Mouse (Mus musculus) limb, embryonic 15.5 days (tissue): ENCODE data around the gene Smurf2. TPM values are rescaled to one million over a fixed set of nuclear protein-coding genes. Genes with fewer than 3 reads are reported as not detected.

Experiments
- ATAC-seq: fragments of 200-750 bp; cut with Nextera tagmentation; 2 replicates; pipeline ENCODE4 v1.8.0; 2017; ENCODE audit warnings: low read depth, moderate TSS enrichment; ENCODE audit not compliant: insufficient number of reproducible peaks, low FRiP score, low TSS enrichment
- H3K27ac ChIP-seq: fragments of 300-500 bp; sonication (generic); 2 replicates; pipeline ENCODE4 v1.5.1; 2015; ENCODE audit warnings: moderate library complexity, mild to moderate bottlenecking, inconsistent platforms
- H3K27me3 ChIP-seq: fragments of 300-500 bp; sonication (generic); 2 replicates; pipeline ENCODE4 v1.6.1; 2015; ENCODE audit warnings: inconsistent platforms
- H3K36me3 ChIP-seq: fragments of 300-500 bp; sonication (generic); 2 replicates; pipeline ENCODE4 v1.6.1; 2015; ENCODE audit warnings: inconsistent platforms
- H3K4me1 ChIP-seq: fragments of 300-500 bp; sonication (generic); 2 replicates; pipeline ENCODE4 v1.6.1; 2015; ENCODE audit warnings: inconsistent platforms
- H3K4me2 ChIP-seq: fragments of 300-500 bp; sonication (generic); 2 replicates; pipeline ENCODE4 v1.6.1; 2015; ENCODE audit warnings: mild to moderate bottlenecking, inconsistent platforms
- H3K4me3 ChIP-seq: fragments of 300-500 bp; sonication (generic); 2 replicates; pipeline ENCODE4 v1.5.1; 2015; ENCODE audit warnings: mild to moderate bottlenecking, inconsistent platforms
- H3K9ac ChIP-seq: fragments of 300-500 bp; sonication (generic); 2 replicates; pipeline ENCODE4 v1.6.1; 2015; ENCODE audit warnings: inconsistent platforms
- H3K9me3 ChIP-seq: fragments of 300-500 bp; sonication (generic); 2 replicates; pipeline ENCODE4 v1.6.1; 2016; ENCODE audit warnings: inconsistent platforms
- WGBS: fragments of 180-500 bp; shearing (Covaris S2); methylation state at CpG from one replicate; pipeline ENCODE4 v1.1.7; 2015; 5-methylcytosine and 5-hydroxymethylcytosine counted together
- polyA plus RNA-seq: library from polyadenylated mRNA; unstranded; fragments of >200 nt; fragmentation: Nextera tagmentation; extraction: Ambion mirVana; gene quantifications from 2 replicates; pipeline ENCODE4 v1.2.1, GENCODE M21; 2015

Smurf2 gene
- polyA plus RNA-seq, 1 experiment from 2014 or later, result 13.4 TPM

DNA sequence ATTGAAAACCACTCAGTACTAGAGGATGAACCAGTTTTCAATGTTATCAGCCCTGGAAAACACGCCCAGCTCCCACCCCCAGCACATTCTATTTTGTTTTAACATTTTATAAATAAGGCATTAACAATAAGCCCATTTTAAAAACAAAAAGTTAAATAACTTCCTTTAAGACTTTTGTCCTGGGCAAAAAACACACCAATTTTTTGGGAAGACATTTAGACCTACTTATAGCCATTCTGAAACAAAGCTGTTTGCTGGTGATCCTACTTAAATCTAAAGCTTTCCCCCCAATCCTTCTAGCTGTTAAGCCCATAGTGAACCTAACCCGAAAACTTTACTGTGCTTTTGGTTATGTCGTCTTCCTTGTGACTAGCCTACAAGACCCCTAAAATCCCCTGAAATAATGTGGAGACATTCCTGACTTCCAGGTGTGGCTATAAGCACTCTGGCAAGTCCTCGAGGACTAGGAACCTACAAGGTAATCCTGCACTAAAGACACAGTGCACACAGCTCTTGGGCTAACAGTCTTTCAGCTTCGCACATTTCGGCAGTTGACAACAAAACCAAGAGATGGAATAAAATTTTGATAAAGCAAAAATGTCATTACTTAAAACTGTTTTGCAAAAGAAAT, 139.8 kb downstream of the Smurf2 start:
- WGBS, result 72% methylated on average over 6 of the region's 6 CpGs
- no peak overlapping the region for H3K27ac ChIP-seq
- ATAC-seq, result no peak

DNA sequence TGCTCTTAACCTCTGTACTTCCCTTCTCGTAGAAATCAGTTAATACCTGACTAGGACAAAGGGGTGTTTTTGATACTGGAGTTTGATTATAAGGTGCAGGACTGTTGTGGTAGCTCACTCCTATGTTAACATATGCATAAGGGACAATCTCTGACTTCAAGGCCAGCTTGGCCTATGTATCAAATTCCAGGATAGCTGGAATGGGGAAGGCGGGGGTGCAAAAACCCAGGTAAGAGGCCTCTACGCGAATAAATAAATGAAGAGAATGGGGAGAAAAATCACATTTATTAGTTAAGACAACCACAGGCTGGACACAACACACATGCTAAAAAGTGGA, 140.5 kb downstream of the Smurf2 start:
- Histone ChIP-seq H3K4me1 (peaks cover 10% of the 10 kb centered on the region), H3K9me3 (no peaks in the 10 kb centered on the region), H3K4me3 (peak overlapping the region; percentile 85; the same call in 1 of the 2 replicates), H3K27ac (peak overlapping the region; percentile 99), H3K9ac (no peak overlapping the region), H3K27me3 (no peaks in the 10 kb centered on the region), H3K4me2 (peak overlapping the region; percentile 60; the same call in 1 of the 2 replicates), H3K36me3 (peaks cover 47% of the 10 kb centered on the region)
- WGBS, result 59% methylated on average over 4 of the region's 4 CpGs
- no peak for ATAC-seq

More for the DNA sequence above, 139.8 kb downstream of the Smurf2 start:
- Histone ChIP-seq H3K4me1 (peaks cover 13% of the 10 kb centered on the region), H3K4me3 (no peak overlapping the region), H3K27me3 (no peaks in the 10 kb centered on the region), H3K9ac (no peak overlapping the region), H3K36me3 (peaks cover 47% of the 10 kb centered on the region), H3K4me2 (no peak overlapping the region), H3K9me3 (no peaks in the 10 kb centered on the region)

DNA sequence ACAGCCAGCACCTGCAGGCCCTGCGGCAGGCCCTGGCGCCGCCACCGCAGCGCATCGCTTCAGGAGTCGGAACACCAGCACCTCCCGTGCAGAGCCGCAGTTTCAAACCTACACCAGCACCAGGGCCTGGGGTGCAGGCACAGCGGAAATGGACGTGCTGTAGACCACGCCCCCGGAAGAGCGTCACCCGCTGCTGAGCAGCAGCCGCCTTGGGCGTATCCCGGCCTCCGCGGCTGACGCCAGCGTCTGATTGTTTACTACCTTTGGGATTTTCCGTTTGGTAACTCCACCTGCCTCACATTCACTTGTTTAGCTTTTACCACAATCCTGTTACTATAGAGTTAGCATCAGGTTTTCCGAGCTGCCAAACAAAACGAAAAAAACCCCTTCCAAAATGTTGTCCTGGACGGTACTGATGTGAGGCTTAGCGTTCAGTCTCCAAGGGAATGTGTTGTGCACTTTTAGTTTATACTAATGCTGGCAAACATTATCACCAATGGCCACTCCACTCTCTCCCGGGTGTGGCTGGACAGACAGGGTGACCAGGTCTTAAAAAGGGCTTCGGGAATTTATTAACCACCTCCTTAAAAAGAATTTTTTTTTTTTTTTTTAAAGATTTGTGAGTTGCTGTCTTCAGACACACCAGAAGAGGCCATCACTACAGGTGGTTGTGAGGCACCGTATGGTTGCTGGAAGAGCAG, 141.0 kb downstream of the Smurf2 start, which contains the start of gene Polg2:
Polg2 (minus strand) TSS at position 150 of the 701 bp plus-strand sequence.
- under 1% methylated on average over 30 of the region's 30 CpGs for WGBS
- Histone ChIP-seq H3K36me3 (peaks cover 47% of the 10 kb centered on the region), H3K9me3 (no peaks in the 10 kb centered on the region), H3K27me3 (no peaks in the 10 kb centered on the region), H3K9ac (peak within 1 kb of the TSS; percentile 84), H3K4me1 (peaks cover 10% of the 10 kb centered on the region), H3K4me2 (peak within 1 kb of the TSS; percentile 60), H3K4me3 (peak within 1 kb of the TSS; percentile 85), H3K27ac (peak within 1 kb of the TSS; percentile 99)
- ATAC-seq, result peak; percentile 96

DNA sequence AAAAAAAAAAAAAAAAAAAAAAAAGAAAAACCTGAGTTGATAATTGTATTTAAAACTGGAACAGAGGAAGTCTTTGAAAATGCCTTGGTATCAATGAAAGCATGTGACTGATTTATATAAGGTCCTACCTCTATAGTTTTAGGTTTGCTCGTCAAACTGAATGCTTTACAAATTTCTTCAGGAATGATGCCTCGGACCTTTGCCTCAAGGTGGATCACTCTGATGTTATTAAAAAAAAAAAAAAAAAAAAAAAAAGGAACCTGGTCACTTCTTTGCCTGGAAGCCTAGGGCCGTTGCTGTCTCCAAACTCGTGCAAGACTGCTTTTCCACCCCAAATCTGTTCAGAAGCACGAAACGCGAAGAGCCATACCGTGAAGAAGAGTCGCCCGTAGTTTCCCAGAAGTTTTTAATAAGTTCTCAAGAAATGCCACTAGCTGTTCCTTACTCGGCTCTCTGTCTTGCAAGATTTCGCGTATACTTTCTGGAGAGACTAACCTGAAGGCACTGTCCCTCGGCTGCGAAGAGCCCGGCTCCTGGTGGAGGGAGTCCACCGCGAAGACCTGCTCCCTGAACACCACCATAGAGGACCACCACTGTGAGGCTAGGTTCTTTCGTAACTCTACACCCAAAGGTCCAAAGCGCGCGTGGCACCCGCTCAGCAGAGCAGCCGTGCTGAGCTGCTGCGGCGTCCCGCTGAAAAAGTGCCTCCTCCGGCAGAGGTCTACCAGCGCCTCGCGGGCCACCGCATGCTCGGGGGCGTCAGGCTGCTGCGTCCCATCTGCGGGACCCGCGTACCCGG, 141.7 kb downstream of the Smurf2 start:
- peak overlapping the region; percentile 60 for H3K4me2 ChIP-seq
- H3K9me3 ChIP-seq, result no peaks in the 10 kb centered on the region
- ATAC-seq, result peak; percentile 79
- peaks cover 10% of the 10 kb centered on the region for H3K4me1 ChIP-seq
- H3K27ac ChIP-seq, result peak overlapping the region; percentile 99
- H3K27me3 ChIP-seq, result no peaks in the 10 kb centered on the region
- 1% methylated on average over 39 of the region's 39 CpGs for WGBS
- peaks cover 47% of the 10 kb centered on the region for H3K36me3 ChIP-seq
- H3K9ac ChIP-seq, result peak overlapping the region; percentile 84
- peak overlapping the region; percentile 85 for H3K4me3 ChIP-seq

DNA sequence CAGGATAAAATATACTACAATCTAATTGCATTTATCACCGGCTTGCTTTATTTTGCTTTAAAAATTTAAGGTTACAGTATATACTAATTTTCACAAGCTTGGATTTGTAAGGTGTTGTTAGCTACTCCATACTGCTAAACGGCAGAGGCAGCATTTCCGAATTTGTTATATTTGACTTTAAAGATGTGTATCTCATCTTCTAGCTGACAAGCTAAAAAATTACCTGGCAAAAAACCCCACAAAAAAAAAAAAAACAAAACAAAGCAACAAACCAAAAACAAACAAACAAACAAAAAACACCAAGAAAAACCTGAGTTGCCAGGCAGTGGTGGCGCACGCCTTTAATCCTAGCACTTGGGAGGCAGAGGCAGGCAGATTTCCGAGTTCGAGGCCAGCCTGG, 142.4 kb downstream of the Smurf2 start:
- Histone ChIP-seq H3K36me3 (peaks cover 47% of the 10 kb centered on the region), H3K4me1 (peaks cover 10% of the 10 kb centered on the region), H3K27ac (no peak overlapping the region), H3K4me2 (peak overlapping the region; percentile 60), H3K4me3 (0 out of 2 replicates have a peak overlapping the region, but pooled peaks have one; percentile 85), H3K9me3 (no peaks in the 10 kb centered on the region), H3K27me3 (no peaks in the 10 kb centered on the region), H3K9ac (no peak overlapping the region)
- no peak for ATAC-seq
- WGBS, result 87% methylated on average over 7 of the region's 7 CpGs

DNA sequence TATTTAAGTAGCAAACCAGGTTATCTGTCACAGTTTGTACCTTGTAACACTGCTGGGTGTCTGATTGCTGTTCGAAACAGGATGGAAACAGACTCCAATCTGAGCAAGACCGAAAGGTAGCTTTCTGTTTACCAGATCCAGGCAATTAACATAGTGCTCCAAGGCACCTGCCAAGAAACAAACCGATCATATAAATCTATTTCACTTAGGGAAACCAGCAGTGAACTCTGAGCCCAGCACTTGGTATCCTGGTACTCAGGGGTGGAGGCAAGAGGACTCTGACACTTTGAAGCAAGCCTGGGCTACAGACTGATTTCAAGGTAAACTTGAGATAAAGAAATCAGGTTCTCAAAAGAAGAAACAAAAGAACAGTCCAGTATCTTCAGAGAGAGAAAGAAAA, 143.1 kb downstream of the Smurf2 start:
- Histone ChIP-seq H3K4me1 (peaks cover 5% of the 10 kb centered on the region), H3K4me3 (no peak overlapping the region), H3K9ac (no peak overlapping the region), H3K9me3 (no peaks in the 10 kb centered on the region), H3K36me3 (peaks cover 47% of the 10 kb centered on the region), H3K27ac (no peak overlapping the region), H3K27me3 (no peaks in the 10 kb centered on the region), H3K4me2 (no peak overlapping the region)
- ATAC-seq, result no peak
- 84% methylated on average over 3 of the region's 3 CpGs for WGBS

DNA sequence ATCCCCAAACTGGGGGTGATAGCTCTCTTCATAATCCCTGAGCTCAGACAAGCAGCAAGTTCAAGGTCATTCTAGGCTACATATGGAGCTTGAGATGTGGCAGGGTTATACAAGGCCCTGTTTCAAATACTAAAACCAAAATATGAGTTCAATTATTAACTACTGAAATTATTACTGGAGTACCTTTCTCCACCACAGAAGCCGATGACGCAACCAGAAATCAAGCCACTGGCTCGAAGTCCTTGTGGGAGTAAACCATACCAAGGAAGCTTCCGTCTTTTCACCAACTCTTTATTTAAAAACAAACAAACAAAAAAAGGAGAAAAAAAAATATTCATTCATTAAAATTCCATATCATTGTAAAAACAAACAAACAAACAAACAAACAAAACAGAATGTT, 143.6 kb downstream of the Smurf2 start:
- Histone ChIP-seq H3K9me3 (no peaks in the 10 kb centered on the region), H3K4me2 (no peak overlapping the region), H3K4me1 (peaks cover 5% of the 10 kb centered on the region), H3K27me3 (no peaks in the 10 kb centered on the region), H3K36me3 (peaks cover 47% of the 10 kb centered on the region), H3K27ac (no peak overlapping the region), H3K4me3 (no peak overlapping the region), H3K9ac (no peak overlapping the region)
- 87% methylated on average over 4 of the region's 4 CpGs for WGBS
- no peak for ATAC-seq

DNA sequence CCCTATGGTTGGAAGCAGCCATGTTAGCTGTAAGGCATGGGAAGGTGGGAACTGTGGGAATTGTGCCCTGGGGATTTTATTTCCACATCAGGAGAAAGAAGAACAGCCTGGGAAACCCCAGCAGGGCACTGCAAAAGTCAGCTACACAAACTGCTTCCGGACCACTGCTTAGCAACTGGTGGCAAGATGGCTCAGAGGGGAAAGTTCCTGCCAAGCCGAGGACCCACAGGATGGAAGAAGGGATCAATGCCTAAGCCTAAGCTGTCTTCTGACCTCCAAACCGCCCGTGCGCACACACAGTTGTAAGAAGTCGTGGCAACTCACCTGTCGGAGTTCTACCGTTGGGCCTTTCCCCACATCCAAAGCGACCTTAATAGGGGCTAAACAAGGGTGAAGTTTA, 147.5 kb downstream of the Smurf2 start:
- H3K4me3 ChIP-seq, result no peak overlapping the region
- peaks cover 70% of the 10 kb centered on the region for H3K36me3 ChIP-seq
- no peaks in the 10 kb centered on the region for H3K9me3 ChIP-seq
- WGBS, result 93% methylated on average over 9 of the region's 9 CpGs
- H3K4me1 ChIP-seq, result peaks cover 5% of the 10 kb centered on the region
- H3K9ac ChIP-seq, result no peak overlapping the region
- H3K27me3 ChIP-seq, result no peaks in the 10 kb centered on the region
- H3K27ac ChIP-seq, result no peak overlapping the region
- H3K4me2 ChIP-seq, result no peak overlapping the region
- no peak for ATAC-seq

DNA sequence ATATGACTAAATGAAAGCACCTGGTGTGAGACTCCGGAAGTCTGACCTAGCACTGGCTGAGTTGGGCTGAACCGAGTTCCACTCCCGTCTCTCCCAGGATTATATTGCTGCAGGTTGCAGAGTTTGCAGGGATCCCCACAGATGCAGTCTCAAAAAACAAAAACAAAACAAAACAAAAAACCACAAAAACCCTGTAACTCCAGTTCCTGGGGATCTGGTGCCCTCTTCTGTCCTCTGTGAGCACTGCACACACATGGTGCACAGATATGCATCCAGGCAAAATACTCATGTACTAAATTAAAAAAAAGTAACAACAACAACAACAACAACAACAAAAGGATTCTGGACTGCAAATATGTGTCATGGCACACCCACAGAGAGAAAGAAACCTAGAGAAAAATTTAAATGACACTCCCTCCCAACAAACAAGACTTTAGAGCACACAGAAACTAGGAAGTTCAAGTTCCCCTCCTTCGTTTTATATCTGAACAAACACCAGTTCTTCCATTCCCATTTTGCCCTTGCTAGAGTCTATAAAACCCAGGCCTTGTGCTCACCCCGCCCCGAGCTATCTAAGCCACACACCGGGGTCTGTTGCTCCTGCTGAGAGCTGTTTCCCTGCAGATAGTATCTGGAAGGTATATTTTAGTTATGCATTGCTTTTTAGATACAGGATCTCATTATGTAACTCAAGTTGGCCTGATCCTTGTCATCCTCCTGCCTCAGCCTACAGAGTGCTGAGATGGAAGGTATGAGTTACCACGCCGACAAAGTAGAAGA, 150.1 kb downstream of the Smurf2 start:
- H3K9me3 ChIP-seq, result no peaks in the 10 kb centered on the region
- H3K4me2 ChIP-seq, result no peak overlapping the region
- H3K27me3 ChIP-seq, result no peaks in the 10 kb centered on the region
- ATAC-seq, result no peak
- H3K4me1 ChIP-seq, result no peaks in the 10 kb centered on the region
- no peak overlapping the region for H3K27ac ChIP-seq
- no peak overlapping the region for H3K4me3 ChIP-seq
- 94% methylated on average over 9 of the region's 9 CpGs for WGBS
- peaks cover 87% of the 10 kb centered on the region for H3K36me3 ChIP-seq
- no peak overlapping the region for H3K9ac ChIP-seq
